Comparison of ENCODE assay signal across 30 mouse cellular contexts in genomic region chr10:77752312-77752711, GRCm38 (mm10). TPM values are rescaled to one million over a fixed set of nuclear protein-coding genes. Genes with fewer than 3 reads are reported as not detected.
A peak's percentile ranks its signal among the peaks of the same experiment; 100 is the strongest.
DNase-seq lines count a peak whose midpoint lies in the region; ATAC-seq and TF ChIP-seq lines count a peak whose summit lies in the region.
"Not testable (repeated sequence)": the region's sequence is repeated elsewhere in the genome, so short reads cannot be mapped to it uniquely, and the experiment has no call there.
"Had no signal": no experiment of that assay in that cellular context is flagged by ENCODE, and none has a peak within 500 bp of the region (broad histone marks: within the 10 kb centered on the region; RNA-seq: fewer than 3 reads in every experiment).

No protein-coding gene starts in this region.

- not testable (repeated sequence) for TF ChIP-seq POLR2A in CH12.LX (IDR thresholded peaks at IDR 0.05; ENCODE audit: low read depth, low read length)

- not testable (repeated sequence) for ATAC-seq in kidney, postnatal 0 days (replicated peaks; ENCODE audit: low FRiP score, low read depth); liver, postnatal 0 days; stomach, postnatal 0 days (ENCODE audit: low FRiP score, low TSS enrichment)
- ATAC-seq in megakaryocyte progenitor cell, adult 5-6 weeks (replicated peaks; ENCODE audit: poor library complexity): 0 out of 2 replicates have a peak, but pooled peaks have one; percentile 23

- H3K27me3 ChIP-seq in CH12.LX (replicated peaks): peaks cover 23% of the 10 kb centered on the region
- not testable (repeated sequence) for H3K27me3 ChIP-seq in kidney, postnatal 0 days (ENCODE audit: insufficient read depth, low read length); liver, postnatal 0 days (ENCODE audit: insufficient read depth, low read length); stomach, postnatal 0 days (ENCODE audit: control insufficient read depth, insufficient read depth, low read length)

- WGBS in kidney, postnatal 0 days: 66% methylated on average over 3 of the region's 3 CpGs
- WGBS in liver, postnatal 0 days (ENCODE audit: insufficient replicate concordance): 47% methylated on average over 3 of the region's 3 CpGs
- 47% methylated on average over 3 of the region's 3 CpGs for WGBS in stomach, postnatal 0 days

- not testable (repeated sequence) for H3K4me2 ChIP-seq in CH12.LX (ENCODE audit: insufficient read depth, low read depth, poor library complexity, severe bottlenecking); kidney, postnatal 0 days (ENCODE audit: low read length); liver, postnatal 0 days (ENCODE audit: low read depth, low read length); stomach, postnatal 0 days (replicated peaks; ENCODE audit: low read depth)

- not testable (repeated sequence) for H3K9ac ChIP-seq in CH12.LX (ENCODE audit: insufficient read depth, low read depth); kidney, postnatal 0 days (ENCODE audit: low read depth, low read length); liver, postnatal 0 days (replicated peaks); stomach, postnatal 0 days (ENCODE audit: low read length)

- H3K4me3 ChIP-seq in CH12.LX (replicated peaks in 1 of 3; ENCODE audit: low read depth in 2 of 3, low read length in 2 of 3, poor library complexity in 1 of 3); gastrocnemius, adult 2 months; kidney, postnatal 0 days (replicated peaks; ENCODE audit: low read depth, low read length); liver, postnatal 0 days (ENCODE audit: low read depth, low read length); stomach, postnatal 0 days (ENCODE audit: low read depth, low read length): not testable (repeated sequence)

- not testable (repeated sequence) for H3K4me1 ChIP-seq in CH12.LX (ENCODE audit: control insufficient read depth in 1 of 2, insufficient read depth in 2 of 2); kidney, postnatal 0 days (replicated peaks; ENCODE audit: insufficient read depth, low read length); liver, postnatal 0 days (ENCODE audit: insufficient read depth); stomach, postnatal 0 days (replicated peaks; ENCODE audit: control insufficient read depth, insufficient read depth)

- TF ChIP-seq RAD21 in CH12.LX (IDR thresholded peaks at IDR 0.05; ENCODE audit: low read depth, low read length): peak; percentile 13

- H3K9me3 ChIP-seq in CH12.LX (replicated peaks; ENCODE audit: low read length): peaks cover 16% of the 10 kb centered on the region
- not testable (repeated sequence) for H3K9me3 ChIP-seq in kidney, postnatal 0 days (replicated peaks; ENCODE audit: low read length); liver, postnatal 0 days (ENCODE audit: low read length); stomach, postnatal 0 days (ENCODE audit: control insufficient read depth, low read length)

- intact Hi-C loops in gastrocnemius, adult 2 months (cut with DNase I): not testable (repeated sequence)

- peak in 1 of 2 experiments; percentile 71; a peak in 2 of 4 replicates for TF ChIP-seq CTCF in CH12.LX (conservative IDR thresholded peaks at IDR 0.05 in 1 of 2, IDR thresholded peaks at IDR 0.05 in 1 of 2; ENCODE audit: low read depth in 2 of 2, low read length in 2 of 2)
- TF ChIP-seq CTCF in gastrocnemius, adult 2 months (IDR thresholded peaks at IDR 0.05): peak; percentile 13; the same call in 1 of the 2 replicates
- TF ChIP-seq CTCF in kidney, postnatal 0 days (IDR thresholded peaks at IDR 0.05; ENCODE audit: low read depth): peak; percentile 9; the same call in 1 of the 2 replicates
- TF ChIP-seq CTCF in liver, postnatal 0 days (IDR thresholded peaks at IDR 0.05; ENCODE audit: low read depth): peak; percentile 17; the same call in 1 of the 2 replicates
- TF ChIP-seq CTCF in stomach, postnatal 0 days (IDR thresholded peaks at IDR 0.05; ENCODE audit: low read depth): 0 out of 2 replicates have a peak, but pooled peaks have one; percentile 21

- in situ Hi-C loops in CH12.LX (cut with MboI; ENCODE audit: low pct_ligation_motif_present, low pct_unique_long_range_greater_than_20kb, low sequenced_read_pairs): not testable (repeated sequence)

- H3K79me2 ChIP-seq in CH12.LX (replicated peaks; ENCODE audit: control insufficient read depth, extremely low read depth, insufficient read depth, poor library complexity, severe bottlenecking): not testable (repeated sequence)

- H3K36me3 ChIP-seq in CH12.LX (replicated peaks in 1 of 2; ENCODE audit: control insufficient read depth in 1 of 2, insufficient read depth in 1 of 2, low read length in 1 of 2); kidney, postnatal 0 days (ENCODE audit: insufficient read depth, low read length); liver, postnatal 0 days (replicated peaks; ENCODE audit: insufficient read depth, low read length); stomach, postnatal 0 days (ENCODE audit: control insufficient read depth, insufficient read depth, low read length): not testable (repeated sequence)

- not testable (repeated sequence) for H3K27ac ChIP-seq in CH12.LX (ENCODE audit: insufficient read depth, low read depth); gastrocnemius, adult 2 months; kidney, postnatal 0 days; liver, postnatal 0 days (ENCODE audit: low read depth); stomach, postnatal 0 days (replicated peaks)

- dilution Hi-C loops in CH12.LX (cut with MboI; ENCODE audit: extremely low pct_ligation_motif_present, extremely low pct_unique_long_range_greater_than_20kb, low sequenced_read_pairs): not testable (repeated sequence)

- not testable (repeated sequence) for TF ChIP-seq EP300 in CH12.LX (IDR thresholded peaks at IDR 0.05; ENCODE audit: low read length); liver, postnatal 0 days (IDR thresholded peaks at IDR 0.05; ENCODE audit: low read depth); stomach, postnatal 0 days (optimal IDR thresholded peaks at IDR 0.05)

- peak; percentile 32 for DNase-seq in 416B (ENCODE audit: low read depth)
- DNase-seq in CH12.LX (ENCODE audit: extremely low read depth): peak; percentile 15
- DNase-seq in gastrocnemius, adult 2 months; kidney, postnatal 0 days (ENCODE audit: low spot score); liver, postnatal 0 days; stomach, postnatal 0 days (ENCODE audit: low spot score): not testable (repeated sequence)

RNA-seq across cellular contexts. Expression of gene Gm9736, which starts 1.2 kb away (rescaled TPM):
- total RNA-seq in CH12.LX (2012; rRNA removed): not detected in 2 replicates
- total RNA-seq in CH12.LX (2014; rRNA removed): not detected in 2 replicates
- not detected in 2 replicates for polyA plus RNA-seq in CH12.LX (2012; ENCODE audit: insufficient read length, low read depth)
- not detected for total RNA-seq in gastrocnemius, adult 2 months (2021)
- polyA plus RNA-seq in kidney, postnatal 0 days (2015; fragmentation: Nextera tagmentation; extraction: Ambion mirVana): not detected in 2 replicates
- polyA plus RNA-seq in liver, postnatal 0 days (2015; fragmentation: Nextera tagmentation; extraction: Ambion mirVana): not detected in 2 replicates
- total RNA-seq in megakaryocyte progenitor cell, adult 5-6 weeks (2015): not detected in 2 replicates
- total RNA-seq in megakaryocyte progenitor cell, adult 5-6 weeks (2017): not detected in 2 replicates
- not detected in 2 replicates for polyA plus RNA-seq in stomach, postnatal 0 days (2015; fragmentation: Nextera tagmentation; extraction: Ambion mirVana)
- total RNA-seq: adrenal gland, adult 8-10 months; adrenal gland, postnatal 25 days; gastrocnemius, postnatal 10 days; gastrocnemius, postnatal 36 days; granulocyte monocyte progenitor cell, adult 5-6 weeks; heart, adult 8-10 months; heart, postnatal 25 days; hematopoietic stem cell, adult 5-6 weeks had no signal
- polyA plus RNA-seq: activated CD4-positive, CD25-positive, alpha-beta regulatory T cell, adult 4 months; brain, embryonic 14.5 days; C2C12; cortical plate, adult 2 months; embryonic facial prominence, embryonic 10.5 days; erythroblast, embryonic 14.5 days; forebrain, embryonic 12.5 days; forebrain, embryonic 15.5 days; heart, embryonic 11.5 days; heart, embryonic 14.5 days; heart, postnatal 0 days; hindbrain, embryonic 12.5 days; hindbrain, embryonic 15.5 days; intestine, embryonic 14.5 days had no signal

RNA-seq across cellular contexts. Expression of gene Gm3233, which starts 7.2 kb away (rescaled TPM):
- not detected in 2 replicates for total RNA-seq in CH12.LX (2012; rRNA removed)
- not detected in 2 replicates for total RNA-seq in CH12.LX (2014; rRNA removed)
- not detected in 2 replicates for polyA plus RNA-seq in CH12.LX (2012; ENCODE audit: insufficient read length, low read depth)
- not detected for total RNA-seq in gastrocnemius, adult 2 months (2021)
- not detected in 2 replicates for polyA plus RNA-seq in kidney, postnatal 0 days (2015; fragmentation: Nextera tagmentation; extraction: Ambion mirVana)
- polyA plus RNA-seq in liver, postnatal 0 days (2015; fragmentation: Nextera tagmentation; extraction: Ambion mirVana): not detected in 2 replicates
- not detected in 2 replicates for total RNA-seq in megakaryocyte progenitor cell, adult 5-6 weeks (2015)
- not detected in 2 replicates for total RNA-seq in megakaryocyte progenitor cell, adult 5-6 weeks (2017)
- not detected in 2 replicates for polyA plus RNA-seq in stomach, postnatal 0 days (2015; fragmentation: Nextera tagmentation; extraction: Ambion mirVana)
- total RNA-seq: adrenal gland, adult 8-10 months; adrenal gland, postnatal 25 days; gastrocnemius, postnatal 10 days; gastrocnemius, postnatal 36 days; granulocyte monocyte progenitor cell, adult 5-6 weeks; heart, adult 8-10 months; heart, postnatal 25 days; hematopoietic stem cell, adult 5-6 weeks had no signal
- polyA plus RNA-seq: activated CD4-positive, CD25-positive, alpha-beta regulatory T cell, adult 4 months; brain, embryonic 14.5 days; C2C12; cortical plate, adult 2 months; embryonic facial prominence, embryonic 10.5 days; embryonic facial prominence, embryonic 13.5 days; erythroblast, embryonic 14.5 days; forebrain, embryonic 12.5 days; forebrain, embryonic 15.5 days; heart, embryonic 11.5 days; heart, embryonic 14.5 days; heart, postnatal 0 days; hindbrain, embryonic 12.5 days; hindbrain, embryonic 15.5 days; intestine, embryonic 14.5 days had no signal

RNA-seq across cellular contexts. Expression of gene Gm18596, which starts 9.9 kb away (rescaled TPM):
- total RNA-seq in CH12.LX (2012; rRNA removed): not detected in 2 replicates
- total RNA-seq in CH12.LX (2014; rRNA removed): not detected in 2 replicates
- polyA plus RNA-seq in CH12.LX (2012; ENCODE audit: insufficient read length, low read depth): not detected in 2 replicates
- total RNA-seq in gastrocnemius, adult 2 months (2021): not detected
- polyA plus RNA-seq in kidney, postnatal 0 days (2015; fragmentation: Nextera tagmentation; extraction: Ambion mirVana): not detected in 2 replicates
- polyA plus RNA-seq in liver, postnatal 0 days (2015; fragmentation: Nextera tagmentation; extraction: Ambion mirVana): not detected in 2 replicates
- total RNA-seq in megakaryocyte progenitor cell, adult 5-6 weeks (2015): not detected in 2 replicates
- total RNA-seq in megakaryocyte progenitor cell, adult 5-6 weeks (2017): not detected in 2 replicates
- not detected in 2 replicates for polyA plus RNA-seq in stomach, postnatal 0 days (2015; fragmentation: Nextera tagmentation; extraction: Ambion mirVana)
- total RNA-seq: adrenal gland, adult 8-10 months; adrenal gland, postnatal 25 days; gastrocnemius, postnatal 10 days; gastrocnemius, postnatal 36 days; granulocyte monocyte progenitor cell, adult 5-6 weeks; heart, adult 8-10 months; heart, postnatal 25 days; hematopoietic stem cell, adult 5-6 weeks had no signal
- polyA plus RNA-seq: activated CD4-positive, CD25-positive, alpha-beta regulatory T cell, adult 4 months; brain, embryonic 14.5 days; C2C12; cortical plate, adult 2 months; embryonic facial prominence, embryonic 10.5 days; embryonic facial prominence, embryonic 13.5 days; erythroblast, embryonic 14.5 days; forebrain, embryonic 12.5 days; forebrain, embryonic 15.5 days; heart, embryonic 11.5 days; heart, embryonic 14.5 days; heart, postnatal 0 days; hindbrain, embryonic 12.5 days; hindbrain, embryonic 15.5 days; intestine, embryonic 14.5 days had no signal

RNA-seq across cellular contexts. Expression of gene Gm3238, which starts 18.8 kb away (rescaled TPM):
- total RNA-seq in CH12.LX (2012; rRNA removed) (not detected in 2 replicates), CH12.LX (2014; rRNA removed) (not detected in 2 replicates)
- not detected in 2 replicates for polyA plus RNA-seq in CH12.LX (2012; ENCODE audit: insufficient read length, low read depth)
- not detected for total RNA-seq in gastrocnemius, adult 2 months (2021)
- polyA plus RNA-seq in kidney, postnatal 0 days (2015; fragmentation: Nextera tagmentation; extraction: Ambion mirVana): not detected in 2 replicates
- not detected in 2 replicates for polyA plus RNA-seq in liver, postnatal 0 days (2015; fragmentation: Nextera tagmentation; extraction: Ambion mirVana)
- total RNA-seq in megakaryocyte progenitor cell, adult 5-6 weeks (2015): not detected in 2 replicates
- not detected in 2 replicates for total RNA-seq in megakaryocyte progenitor cell, adult 5-6 weeks (2017)
- not detected in 2 replicates for polyA plus RNA-seq in stomach, postnatal 0 days (2015; fragmentation: Nextera tagmentation; extraction: Ambion mirVana)
- total RNA-seq: adrenal gland, adult 8-10 months; adrenal gland, postnatal 25 days; gastrocnemius, postnatal 10 days; gastrocnemius, postnatal 36 days; granulocyte monocyte progenitor cell, adult 5-6 weeks; heart, adult 8-10 months; heart, postnatal 25 days; hematopoietic stem cell, adult 5-6 weeks had no signal
- polyA plus RNA-seq: activated CD4-positive, CD25-positive, alpha-beta regulatory T cell, adult 4 months; brain, embryonic 14.5 days; C2C12; cortical plate, adult 2 months; embryonic facial prominence, embryonic 10.5 days; embryonic facial prominence, embryonic 13.5 days; erythroblast, embryonic 14.5 days; forebrain, embryonic 12.5 days; forebrain, embryonic 15.5 days; heart, embryonic 11.5 days; heart, embryonic 14.5 days; heart, postnatal 0 days; hindbrain, embryonic 12.5 days; hindbrain, embryonic 15.5 days; intestine, embryonic 14.5 days had no signal

RNA-seq across cellular contexts. Expression of gene Gm7138, which starts 24.4 kb away (rescaled TPM):
- not detected in 2 replicates for total RNA-seq in CH12.LX (2012; rRNA removed)
- not detected in 2 replicates for total RNA-seq in CH12.LX (2014; rRNA removed)
- polyA plus RNA-seq in CH12.LX (2012; ENCODE audit: insufficient read length, low read depth): not detected in 2 replicates
- total RNA-seq in gastrocnemius, adult 2 months (2021): not detected
- not detected in 2 replicates for polyA plus RNA-seq in kidney, postnatal 0 days (2015; fragmentation: Nextera tagmentation; extraction: Ambion mirVana)
- not detected in 2 replicates for polyA plus RNA-seq in liver, postnatal 0 days (2015; fragmentation: Nextera tagmentation; extraction: Ambion mirVana)
- not detected in 2 replicates for total RNA-seq in megakaryocyte progenitor cell, adult 5-6 weeks (2015)
- not detected in 2 replicates for total RNA-seq in megakaryocyte progenitor cell, adult 5-6 weeks (2017)
- polyA plus RNA-seq in stomach, postnatal 0 days (2015; fragmentation: Nextera tagmentation; extraction: Ambion mirVana): not detected in 2 replicates
- total RNA-seq: adrenal gland, adult 8-10 months; adrenal gland, postnatal 25 days; gastrocnemius, postnatal 10 days; gastrocnemius, postnatal 36 days; granulocyte monocyte progenitor cell, adult 5-6 weeks; heart, adult 8-10 months; heart, postnatal 25 days; hematopoietic stem cell, adult 5-6 weeks had no signal
- polyA plus RNA-seq: activated CD4-positive, CD25-positive, alpha-beta regulatory T cell, adult 4 months; brain, embryonic 14.5 days; C2C12; cortical plate, adult 2 months; embryonic facial prominence, embryonic 10.5 days; embryonic facial prominence, embryonic 13.5 days; erythroblast, embryonic 14.5 days; forebrain, embryonic 12.5 days; forebrain, embryonic 15.5 days; heart, embryonic 11.5 days; heart, embryonic 14.5 days; heart, postnatal 0 days; hindbrain, embryonic 12.5 days; hindbrain, embryonic 15.5 days; intestine, embryonic 14.5 days had no signal
